Mouse (Mus musculus): ENCODE data around the gene Zscan5b. TPM values are rescaled to one million over a fixed set of nuclear protein-coding genes. Genes with fewer than 3 reads are reported as not detected.

Gene Zscan5b
- total RNA-seq, 2 experiments from 2014 or later: not detected

Other genes starting within 250 kb of the Zscan5b start
- gene Vmn1r65, start 211.3 kb upstream of the Zscan5b start, total RNA-seq (2021): not detected
- not detected for gene Nlrp4c, start 177.1 kb upstream of the Zscan5b start, total RNA-seq (2021)
- gene Zfp787, start 66.3 kb upstream of the Zscan5b start, total RNA-seq (2021): 10 to 100 TPM; 25.5 to 28.2 TPM
- 10 to 100 TPM; 58.2 to 66.7 TPM for gene Zfp444, start 50.1 kb upstream of the Zscan5b start, total RNA-seq (2021)
- gene Galp, start 25.2 kb upstream of the Zscan5b start, total RNA-seq (2021): not detected
- not detected for gene Epp13, start 30.4 kb downstream of the Zscan5b start, total RNA-seq (2021)
- 10 to 100 TPM; 16.5 to 17.6 TPM for gene Zfp667, start 64.3 kb downstream of the Zscan5b start, total RNA-seq (2021)
- 10 to 100 TPM; 10.2 to 12.0 TPM for gene Zfp583, start 109.0 kb downstream of the Zscan5b start, total RNA-seq (2021)
- gene Gm3854, start 121.5 kb downstream of the Zscan5b start, total RNA-seq (2021): 1 to 10 TPM; 5.8 to 6.7 TPM
- gene Zfp78, start 141.0 kb downstream of the Zscan5b start, total RNA-seq (2021): 1 to 10 TPM; 3.8 to 5.6 TPM
- 1 to 10 TPM; 6.7 to 7.8 TPM for gene Zfp28, start 161.0 kb downstream of the Zscan5b start, total RNA-seq (2021)
- gene Smim17, start 176.4 kb downstream of the Zscan5b start, total RNA-seq (2021): 10 to 100 TPM; 18.4 to 22.0 TPM
- under 1 TPM; 0.15 to 0.23 TPM for gene Gm20715, start 188.0 kb downstream of the Zscan5b start, total RNA-seq (2021)
- 1 to 10 TPM; 1.3 to 2.8 TPM for gene Olfr1344, start 216.4 kb downstream of the Zscan5b start, total RNA-seq (2021)
- not detected for gene Olfr1336, start 233.9 kb downstream of the Zscan5b start, total RNA-seq (2021)
- not detected for gene Olfr1346, start 244.8 kb downstream of the Zscan5b start, total RNA-seq (2021)

Measured in layer of hippocampus, postnatal 25 days (tissue).